Mouse (Mus musculus): ENCODE measurements around the gene Ifi27l2a.

GRCm38 (mm10) chr12:103445060-103445459, 1.6 kb upstream of the Ifi27l2a start:
- TF ChIP-seq TAL1 (conservative IDR thresholded peaks at IDR 0.05; ENCODE audit: low read depth, low read length), result no peak
- TF ChIP-seq CTCF (IDR thresholded peaks at IDR 0.05; ENCODE audit: low read depth, low read length), result no peak
- no peak for TF ChIP-seq POLR2AphosphoS5 (IDR thresholded peaks at IDR 0.05; ENCODE audit: insufficient replicate concordance, low read depth, low read length)
- TF ChIP-seq GATA1 (IDR thresholded peaks at IDR 0.05; ENCODE audit: borderline replicate concordance, low read length), result no peak

Data from G1E (cell line).